Mouse (Mus musculus) liver, postnatal 0 days (tissue): ENCODE measurements around the gene H1foo.

Source experiments
- CTCF ChIP-seq: sonication (generic); IDR thresholded peaks from 2 replicates; pipeline ENCODE4 v1.5.1; 2016; ENCODE audit warnings: antibody characterized with exemption, low read depth
- EP300 ChIP-seq: IDR thresholded peaks from 2 replicates; pipeline ENCODE4 v1.6.1; 2016; ENCODE audit warnings: antibody characterized with exemption, low read depth, mild to moderate bottlenecking

DNA sequence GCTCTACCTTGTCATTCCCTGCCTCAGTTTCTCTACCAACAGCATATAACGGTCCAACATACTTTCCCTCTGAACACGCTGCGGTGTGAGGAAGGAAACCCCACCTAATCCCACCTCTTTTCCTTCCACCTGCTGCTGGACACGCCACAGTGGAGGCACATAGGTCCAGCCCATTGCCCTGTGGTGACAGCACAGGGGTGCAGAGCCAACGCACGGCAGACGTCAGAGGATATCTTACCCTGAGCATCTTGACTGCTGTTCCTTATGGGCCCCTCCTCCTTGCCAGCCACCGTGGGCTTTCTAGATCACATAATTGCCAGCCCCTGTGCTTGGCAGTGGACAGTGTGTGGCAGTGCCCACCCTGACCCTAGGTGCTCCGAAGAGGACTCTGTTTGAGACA is 45.7 kb downstream of the H1foo start:
- TF ChIP-seq EP300 (no peak), CTCF (no peak)
